ENCODE assay signal across 8 mouse cellular contexts in the genomic region with DNA sequence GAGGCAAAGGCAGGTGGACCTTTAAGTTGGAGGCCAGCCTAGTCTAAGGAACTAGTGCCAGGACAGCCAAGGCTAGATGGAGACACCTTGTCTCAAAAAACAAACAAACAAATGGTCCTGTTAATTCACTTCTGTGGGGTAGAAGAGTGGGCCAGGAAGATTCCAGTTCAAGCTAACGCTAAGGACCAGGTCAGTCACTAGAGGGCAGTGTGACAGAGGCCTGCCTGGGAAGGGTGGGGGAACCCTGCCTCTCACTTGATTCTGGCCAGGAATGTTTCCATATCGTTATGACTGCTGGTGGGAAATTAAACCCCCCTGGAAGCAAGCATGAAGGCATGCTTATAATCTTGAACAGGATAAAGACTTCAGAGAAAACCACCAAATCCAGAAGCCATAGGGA. TPM values are rescaled to one million over a fixed set of nuclear protein-coding genes. Genes with fewer than 3 reads are reported as not detected.
A peak's percentile ranks its signal among the peaks of the same experiment; 100 is the strongest.
DNase-seq lines count a peak whose midpoint lies in the region; ATAC-seq and TF ChIP-seq lines count a peak whose summit lies in the region.

No protein-coding gene starts in this region.

- H3K27ac ChIP-seq in liver, embryonic 14.5 days, result no peak overlapping the region
- H3K27ac ChIP-seq in small intestine, adult 2 months (ENCODE audit: insufficient read depth, low read depth, low read length), result no peak overlapping the region

- no peak for TF ChIP-seq EP300 in liver, embryonic 14.5 days (IDR thresholded peaks at IDR 0.05; ENCODE audit: low read depth)

- H3K36me3 ChIP-seq in liver, embryonic 14.5 days (replicated peaks; ENCODE audit: control insufficient read depth, insufficient read depth, low read depth), result no peaks in the 10 kb centered on the region
- no peaks in the 10 kb centered on the region for H3K36me3 ChIP-seq in small intestine, adult 2 months (ENCODE audit: control insufficient read depth, insufficient read depth, low read length)

- H3K4me3 ChIP-seq in liver, embryonic 14.5 days (ENCODE audit: insufficient read depth in 1 of 2, low read depth in 2 of 2, low read length in 2 of 2), result no peak overlapping the region
- H3K4me3 ChIP-seq in small intestine, adult 2 months (ENCODE audit: low read depth, low read length), result no peak overlapping the region

- H3K9ac ChIP-seq in liver, embryonic 14.5 days (replicated peaks), result no peak overlapping the region

- WGBS in liver, embryonic 14.5 days (ENCODE audit: insufficient replicate concordance), result 5% methylated on average over 2 of the region's 2 CpGs
- WGBS in small intestine, adult 2 months, result 0% methylated on average over 2 of the region's 2 CpGs

- no peaks in the 10 kb centered on the region for H3K9me3 ChIP-seq in liver, embryonic 14.5 days (ENCODE audit: control insufficient read depth, low read length)

- peaks cover 0 to 3% of the 10 kb centered on the region in 2 experiments; a peak in 1 of 4 replicates for H3K4me1 ChIP-seq in liver, embryonic 14.5 days (replicated peaks; ENCODE audit: control insufficient read depth in 2 of 2, insufficient read depth in 2 of 2, low read length in 1 of 2)
- no peaks in the 10 kb centered on the region for H3K4me1 ChIP-seq in small intestine, adult 2 months (ENCODE audit: control insufficient read depth, insufficient read depth, insufficient read length, low read length)

- H3K4me2 ChIP-seq in liver, embryonic 14.5 days (ENCODE audit: low read depth), result no peak overlapping the region

- ATAC-seq in frontal cortex, adult (ENCODE audit: low TSS enrichment), result peak; percentile 84
- ATAC-seq in liver, embryonic 14.5 days (ENCODE audit: insufficient read depth), result no peak

- DNase-seq in frontal cortex, postnatal 25 days (ENCODE audit: low spot score in 2 of 2), result no peak
- peak; percentile 29 for DNase-seq in ovary, postnatal 36 days (ENCODE audit: low spot score)
- no peak for DNase-seq in ovary, postnatal 10 days (ENCODE audit: low spot score)
- peak; percentile 31 for DNase-seq in c-Kit-positive CD71-positive TER-119-negative erythroid progenitor cells, embryonic 14.5 days (ENCODE audit: low read depth)
- peak; percentile 57 for DNase-seq in forelimb bud, embryonic 11.5 days (ENCODE audit: low read depth, low spot score)
- DNase-seq in liver, embryonic 14.5 days (ENCODE audit: low read depth in 3 of 3, low spot score in 3 of 3), result peak; percentile 19 to 23 (median 22)

- TF ChIP-seq POLR2A in small intestine, adult 2 months (IDR thresholded peaks at IDR 0.05; ENCODE audit: low read depth, low read length), result no peak

- no peaks in the 10 kb centered on the region for H3K27me3 ChIP-seq in liver, embryonic 14.5 days (ENCODE audit: control insufficient read depth, insufficient read depth, low read length)
- no peaks in the 10 kb centered on the region for H3K27me3 ChIP-seq in small intestine, adult 2 months (ENCODE audit: control insufficient read depth, insufficient read depth, low read length)

- peak; percentile 91 for TF ChIP-seq CTCF in liver, embryonic 14.5 days (IDR thresholded peaks at IDR 0.05; ENCODE audit: low read depth)
- TF ChIP-seq CTCF in small intestine, adult 2 months (IDR thresholded peaks at IDR 0.05; ENCODE audit: extremely low read depth, insufficient read length, insufficient replicate concordance, low read depth, low read length), result peak; percentile 87; the same call in 1 of the 2 replicates

RNA-seq across cellular contexts. Expression of gene Tmem170, which starts 5.0 kb away (rescaled TPM):
- 1.9 and 2.3 TPM in 2 replicates for polyA plus RNA-seq in liver, embryonic 14.5 days (2012; rRNA removed)
- 1.8 and 2.1 TPM in 2 replicates for polyA plus RNA-seq in liver, embryonic 14.5 days (2014; fragmentation: Nextera tagmentation; extraction: Ambion mirVana)
- 4.2 and 11.0 TPM in 2 replicates for polyA plus RNA-seq in small intestine, adult 2 months (2012; rRNA removed)

RNA-seq across cellular contexts. Expression of gene Cfdp1, which starts 27.5 kb away (rescaled TPM):
- polyA plus RNA-seq in liver, embryonic 14.5 days (2012; rRNA removed), result 13.2 and 46.8 TPM in 2 replicates
- 82.8 and 93.3 TPM in 2 replicates for polyA plus RNA-seq in liver, embryonic 14.5 days (2014; fragmentation: Nextera tagmentation; extraction: Ambion mirVana)
- polyA plus RNA-seq in small intestine, adult 2 months (2012; rRNA removed), result 0.20 and 0.25 TPM in 2 replicates

RNA-seq across cellular contexts. Expression of gene Chst5, which starts 28.7 kb away (rescaled TPM):
- polyA plus RNA-seq in liver, embryonic 14.5 days (2012; rRNA removed), result 0.02 and 0.03 TPM in 2 replicates
- not detected in 2 replicates for polyA plus RNA-seq in liver, embryonic 14.5 days (2014; fragmentation: Nextera tagmentation; extraction: Ambion mirVana)
- 0.09 and 0.15 TPM in 2 replicates for polyA plus RNA-seq in small intestine, adult 2 months (2012; rRNA removed)

RNA-seq across cellular contexts. Expression of gene Tmem231, which starts 52.1 kb away (rescaled TPM):
- 1.4 and 1.7 TPM in 2 replicates for polyA plus RNA-seq in liver, embryonic 14.5 days (2012; rRNA removed)
- polyA plus RNA-seq in liver, embryonic 14.5 days (2014; fragmentation: Nextera tagmentation; extraction: Ambion mirVana), result 2.0 and 2.4 TPM in 2 replicates
- 0.89 and 1.5 TPM in 2 replicates for polyA plus RNA-seq in small intestine, adult 2 months (2012; rRNA removed)

RNA-seq across cellular contexts. Expression of gene Gabarapl2, which starts 58.9 kb away (rescaled TPM):
- 26.5 and 50.5 TPM in 2 replicates for polyA plus RNA-seq in liver, embryonic 14.5 days (2012; rRNA removed)
- polyA plus RNA-seq in liver, embryonic 14.5 days (2014; fragmentation: Nextera tagmentation; extraction: Ambion mirVana), result 184 and 188 TPM in 2 replicates
- 10.2 and 14.1 TPM in 2 replicates for polyA plus RNA-seq in small intestine, adult 2 months (2012; rRNA removed)

Comparison
In these comparisons a context has a peak if more than half of its experiments do, and no peak if none do; other contexts are left out.
1. DNase-seq: peak in ovary, postnatal 36 days (single experiment), c-Kit-positive CD71-positive TER-119-negative erythroid progenitor cells, embryonic 14.5 days (single experiment), forelimb bud, embryonic 11.5 days (single experiment) and liver, embryonic 14.5 days (3 of 3); none in frontal cortex, postnatal 25 days (0 of 2) and ovary, postnatal 10 days (single experiment).
2. RNA of gene Cfdp1, which starts 27.5 kb away (polyA plus RNA-seq): 13.2 to 93.3 TPM in liver, embryonic 14.5 days; 0.20 to 0.25 TPM in small intestine, adult 2 months; every median in the first group is over 10 times any median in the second.